Mouse (Mus musculus) forelimb bud, embryonic 11.5 days (tissue): Measurements from ENCODE around the gene Ccdc137.

Source experiments
- DNase-seq: peaks from one replicate; pipeline ENCODE4 v3.0.0-alpha.2; 2012; ENCODE audit warnings: low read depth, low spot score

The Ccdc137 gene

DNA sequence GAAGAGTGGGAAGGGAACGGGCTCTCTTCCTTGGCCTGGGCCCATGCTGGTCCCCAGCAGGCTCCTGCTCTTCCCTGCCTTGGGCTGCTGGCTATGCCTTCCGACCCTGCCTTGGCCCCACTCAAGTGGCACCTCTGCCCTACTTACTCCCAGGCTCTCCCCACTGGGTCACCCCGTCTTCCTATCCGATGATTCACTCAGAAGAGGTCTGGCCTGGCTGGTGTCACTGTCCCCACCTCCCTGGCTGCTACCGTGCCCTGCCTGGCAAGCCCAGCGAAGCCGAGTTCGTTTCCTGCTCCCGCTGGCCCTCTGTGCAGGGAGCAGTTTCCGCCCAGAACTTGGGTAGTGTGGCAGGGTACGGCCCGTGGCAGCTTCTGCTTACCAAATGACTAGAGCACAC lies 40.3 kb downstream of the Ccdc137 start:
- DNase-seq: no peak

DNA sequence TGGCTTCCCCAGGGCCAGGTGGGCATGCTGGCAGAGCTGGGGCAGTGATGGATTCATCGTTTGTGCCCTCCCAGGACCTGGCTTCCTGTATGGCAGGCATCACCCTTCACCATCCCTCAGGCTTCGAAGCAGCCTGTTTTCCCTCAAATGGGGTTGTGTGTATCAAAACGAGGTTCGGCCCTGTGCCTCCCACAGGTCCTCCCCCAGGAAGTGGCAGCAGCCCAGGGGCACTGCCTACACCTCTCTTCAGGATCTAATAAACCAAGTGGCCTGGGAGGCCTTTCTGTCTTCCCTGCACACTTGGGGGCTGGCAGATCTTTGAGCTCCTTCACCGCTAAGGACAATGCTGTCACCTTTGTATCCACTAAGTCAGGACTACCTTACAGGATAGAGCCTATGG lies 41.0 kb downstream of the Ccdc137 start:
- DNase-seq: no peak

DNA sequence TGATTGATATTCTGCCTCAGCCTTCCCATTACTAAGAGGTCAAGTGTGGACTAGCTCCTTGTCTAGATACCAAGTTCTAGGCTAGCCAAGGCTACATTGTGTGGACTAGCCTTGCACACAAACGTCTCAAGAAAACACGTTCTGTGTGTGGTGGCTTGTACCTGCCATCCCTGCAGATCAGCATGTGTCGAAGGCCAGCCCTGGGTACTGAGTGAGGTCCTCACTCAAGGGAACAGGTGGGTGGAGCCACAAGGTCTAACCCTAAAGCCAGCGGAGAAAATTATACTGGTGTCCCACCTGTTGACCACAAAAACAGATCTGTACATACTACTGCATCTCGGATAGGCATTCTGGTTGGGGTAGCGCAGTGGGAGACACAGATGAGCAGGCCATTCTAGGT lies 42.0 kb downstream of the Ccdc137 start:
- DNase-seq: no peak

DNA sequence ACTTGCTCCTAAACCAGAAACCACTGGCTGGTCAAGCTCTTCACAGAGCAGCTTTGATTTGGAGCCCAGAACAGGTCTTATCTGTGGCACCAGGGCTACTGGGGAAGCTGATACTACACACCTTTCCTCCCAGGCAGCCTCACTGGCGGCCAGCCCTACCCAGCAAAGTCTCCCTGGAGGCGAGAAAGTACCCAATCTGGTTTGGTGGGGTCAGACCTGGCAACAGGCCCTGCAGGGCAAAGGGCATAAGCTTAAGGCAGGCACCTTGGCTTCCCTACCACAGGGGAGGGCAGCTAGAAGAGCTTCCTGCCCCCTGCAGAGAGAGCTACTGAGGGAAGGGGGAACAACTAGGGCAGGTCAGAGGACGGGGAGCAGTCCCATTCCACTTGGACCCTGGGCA lies 42.4 kb downstream of the Ccdc137 start:
- DNase-seq: no peak

DNA sequence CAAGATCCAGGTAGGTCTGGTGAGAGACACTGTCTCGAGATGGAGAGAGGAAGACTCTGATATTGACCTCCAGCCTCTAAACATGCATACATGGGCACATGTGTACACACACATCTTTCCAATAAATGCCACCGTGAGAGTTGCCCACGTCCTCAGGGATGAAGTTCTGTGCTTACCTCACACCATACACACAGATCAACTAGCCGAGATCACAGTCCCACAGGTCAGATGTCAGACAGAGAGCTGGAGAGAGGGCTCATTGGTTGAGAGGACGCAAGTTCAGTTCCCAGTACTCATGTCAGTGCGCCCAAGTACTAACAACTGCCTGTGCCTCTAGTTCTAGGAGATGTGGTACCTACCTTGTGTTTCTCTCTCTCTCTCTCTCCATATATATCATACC lies 43.1 kb downstream of the Ccdc137 start:
- DNase-seq: no peak

DNA sequence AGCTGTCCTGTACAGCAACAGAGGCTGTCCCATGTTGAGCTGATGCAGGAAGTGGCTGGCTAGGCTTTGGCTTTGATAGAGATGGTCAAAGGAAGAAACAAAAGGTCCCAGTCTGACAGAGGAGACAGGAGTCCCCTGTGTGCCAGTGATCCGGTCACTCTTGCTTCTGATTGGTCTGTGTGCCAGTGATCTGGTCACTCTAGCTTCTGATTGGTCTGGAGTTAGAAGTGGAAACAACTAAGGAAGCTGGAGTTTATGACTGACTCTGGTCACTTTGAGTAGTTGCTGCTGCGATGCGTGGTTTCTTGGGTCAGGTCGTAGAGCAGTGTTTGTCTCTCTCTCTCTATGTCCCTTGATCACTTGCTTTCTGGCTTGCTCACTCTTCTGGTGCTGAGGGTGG lies 43.8 kb downstream of the Ccdc137 start:
- no peak for DNase-seq

DNA sequence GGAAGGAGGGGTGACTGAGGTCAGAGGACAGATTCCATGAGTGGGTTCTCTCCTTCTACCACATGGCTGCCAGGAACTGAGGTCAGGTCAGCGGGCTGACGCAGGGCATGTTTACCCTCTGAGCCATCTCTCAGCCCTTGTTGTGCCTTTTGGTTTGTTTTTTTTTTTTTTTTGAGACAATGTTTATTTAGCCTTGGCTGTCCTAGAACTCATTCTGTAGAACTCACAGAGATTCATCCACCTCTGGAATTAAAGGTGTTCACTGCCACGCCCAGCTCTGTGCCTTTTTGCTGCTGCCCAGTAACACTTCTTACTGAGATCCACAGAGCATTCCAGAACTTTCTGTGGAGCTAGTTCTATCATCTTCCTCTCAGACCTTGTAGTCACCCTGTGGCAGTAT lies 47.7 kb downstream of the Ccdc137 start:
- DNase-seq: no peak

DNA sequence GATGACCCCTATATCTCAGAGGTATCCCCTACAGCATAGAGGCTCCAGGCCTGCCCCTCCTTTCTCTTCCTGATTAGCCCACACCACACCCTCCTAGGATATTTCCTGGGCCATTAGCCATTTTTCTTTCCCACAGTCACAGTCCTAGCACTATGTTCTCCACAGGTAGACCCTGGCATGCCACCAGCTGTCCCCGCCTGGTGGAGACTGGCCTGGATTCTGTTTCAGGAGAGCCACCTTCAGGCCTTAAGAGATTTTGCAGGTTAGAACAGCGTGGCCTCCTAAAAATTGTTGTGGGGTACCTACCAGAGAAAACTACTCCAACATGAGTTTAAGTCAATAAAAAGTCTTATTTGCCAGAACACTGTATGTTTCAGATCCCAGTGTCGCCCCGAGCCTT lies 49.0 kb downstream of the Ccdc137 start:
- no peak for DNase-seq

DNA sequence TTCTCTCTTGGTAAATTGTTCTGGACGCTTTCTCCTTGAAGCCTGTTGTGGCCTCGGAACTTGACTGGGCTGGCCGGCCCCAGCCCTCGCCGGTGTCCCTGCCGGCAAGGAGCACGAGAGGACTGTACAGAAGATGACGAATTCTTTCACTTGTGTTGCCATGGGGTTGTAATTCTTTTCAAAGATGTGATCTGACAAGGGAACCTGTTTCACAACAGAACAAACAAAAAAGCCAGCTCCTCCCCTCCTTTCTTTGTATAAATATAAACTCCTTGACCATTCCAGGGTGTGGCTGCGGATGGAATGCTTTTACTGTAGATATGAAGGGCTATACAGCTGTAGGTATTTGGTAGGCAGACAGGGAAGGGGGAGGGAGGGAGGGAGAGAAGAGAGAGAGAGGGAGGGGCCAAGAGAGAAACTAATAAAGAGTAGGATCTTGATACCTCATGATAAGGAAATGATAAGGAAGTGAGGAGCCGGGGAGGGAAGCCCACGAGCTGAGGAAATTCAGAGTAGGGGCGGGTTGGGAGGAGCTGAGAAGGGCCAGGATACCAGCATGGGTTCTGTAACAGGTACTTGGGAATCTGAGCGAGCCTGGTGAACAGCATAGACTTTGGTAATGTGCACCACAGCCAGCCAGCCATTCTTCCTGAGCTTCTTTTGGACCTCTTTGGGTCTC lies 49.8 kb downstream of the Ccdc137 start:
- DNase-seq: no peak

DNA sequence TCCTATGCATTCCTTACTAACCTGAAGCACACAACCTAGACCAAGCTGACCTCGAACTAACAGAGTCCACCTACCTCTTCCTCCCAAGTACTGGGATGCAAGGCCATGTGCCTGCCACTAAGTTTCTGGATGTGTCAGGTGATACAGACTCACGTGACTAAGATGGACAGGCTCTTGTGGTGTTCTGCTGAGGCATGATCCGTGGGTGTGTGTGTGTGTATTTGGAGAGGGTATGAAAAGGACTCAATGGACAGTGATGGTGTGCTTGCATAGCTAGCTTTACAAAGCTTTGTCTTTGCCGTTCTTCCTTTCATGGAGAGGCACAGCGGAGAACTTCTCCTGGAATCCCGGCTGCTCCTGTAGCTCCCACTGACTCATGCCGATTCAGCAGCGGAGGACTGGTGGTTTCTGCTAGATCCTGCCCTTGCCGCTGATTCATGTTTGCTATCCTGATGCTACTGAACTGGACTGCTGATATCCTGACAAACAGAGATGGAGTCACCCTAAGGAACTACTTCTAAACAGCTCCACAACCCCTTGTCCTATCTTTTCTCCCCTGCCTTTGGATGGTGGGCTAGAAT lies 50.5 kb downstream of the Ccdc137 start:
- DNase-seq: no peak

DNA sequence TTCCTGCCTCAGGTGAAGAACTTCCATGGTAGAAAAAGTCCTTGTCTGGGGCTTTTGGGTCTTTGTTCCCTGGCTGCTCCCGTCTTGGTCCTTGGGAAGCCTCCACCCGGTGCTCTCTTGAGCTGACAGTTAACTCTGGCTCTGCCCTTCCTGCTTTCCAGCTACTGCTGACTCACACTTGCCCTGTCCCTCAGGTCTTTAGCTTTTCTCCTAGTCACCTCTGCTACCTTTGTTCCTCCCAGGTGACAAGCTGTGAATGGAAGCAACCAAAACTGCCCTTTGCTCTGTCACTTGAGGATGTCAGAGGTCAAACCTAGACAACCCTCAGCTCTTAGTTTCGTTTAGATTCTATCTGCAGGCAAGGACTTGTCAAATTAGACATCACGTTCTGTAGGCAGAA lies 52.0 kb downstream of the Ccdc137 start:
- DNase-seq: no peak

DNA sequence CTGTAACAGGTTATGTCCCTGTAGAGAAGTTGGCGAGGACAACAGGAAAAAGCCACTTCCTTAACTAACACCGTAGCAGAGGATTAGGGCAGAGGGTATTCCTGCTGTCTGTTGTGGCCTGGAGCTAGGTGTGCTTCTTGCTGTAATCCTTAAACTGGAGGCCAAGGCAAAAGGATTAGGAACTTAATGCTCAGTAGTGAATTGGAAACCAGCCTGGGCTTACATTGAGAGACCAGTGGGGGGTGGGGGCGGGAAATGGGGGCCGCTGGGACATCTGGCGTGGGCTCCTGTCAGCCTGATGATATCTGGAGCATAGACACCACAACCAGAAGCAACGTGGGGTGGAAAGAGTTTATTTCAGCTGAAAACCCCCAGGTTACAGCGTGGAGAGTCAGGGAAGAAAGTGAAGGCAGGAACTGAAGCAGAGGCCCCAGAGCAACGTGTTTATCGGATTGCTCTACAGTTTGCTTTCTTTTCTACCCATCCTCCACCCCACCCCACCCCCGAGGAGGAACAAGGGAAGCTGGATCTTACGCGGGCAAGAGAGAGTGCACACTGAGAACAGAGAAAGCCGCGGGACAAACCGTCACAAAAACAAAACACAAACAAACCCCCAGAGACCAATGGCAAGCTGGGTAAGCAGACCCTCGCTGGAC lies 52.6 kb downstream of the Ccdc137 start:
- no peak for DNase-seq

DNA sequence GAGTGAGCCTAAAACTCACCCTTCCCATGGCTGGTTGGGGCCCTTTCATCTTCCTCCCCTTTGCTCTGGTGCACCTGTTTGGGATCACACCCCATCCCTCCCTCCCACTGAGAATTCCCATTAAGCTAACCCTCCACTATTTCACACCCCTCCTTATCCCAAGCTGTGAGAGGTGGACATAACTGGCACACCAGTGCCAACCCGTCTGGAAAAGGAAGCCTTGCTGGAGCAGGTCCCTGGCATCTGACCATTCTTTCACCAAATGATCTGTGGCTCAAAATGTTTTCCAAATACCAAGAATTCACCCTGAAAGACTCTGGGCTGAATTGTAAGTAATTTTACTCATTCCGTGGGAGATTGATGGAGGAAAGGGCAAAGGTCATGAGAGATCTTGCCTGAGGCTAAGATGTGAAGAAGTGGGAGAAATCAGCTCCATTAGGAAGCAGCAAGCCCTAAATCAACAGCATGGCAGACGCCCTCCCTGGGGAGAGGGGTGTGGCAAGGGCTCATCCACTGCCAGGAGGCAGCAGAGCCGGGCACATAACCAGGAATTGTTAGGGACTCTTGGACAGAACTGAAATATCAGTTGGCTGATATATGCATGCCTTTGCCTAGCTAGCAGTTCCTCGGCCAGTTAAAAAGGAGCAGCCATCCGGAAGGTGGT lies 55.0 kb downstream of the Ccdc137 start:
- no peak for DNase-seq
